Mouse (Mus musculus) limb, embryonic 13.5 days (tissue): ENCODE measurements around the gene Rfx2. TPM values are rescaled to one million over a fixed set of nuclear protein-coding genes. Genes with fewer than 3 reads are reported as not detected.
A peak's percentile ranks its signal among the peaks of the same experiment; 100 is the strongest.

ENCODE experiments used
- ATAC-seq: fragments of 200-750 bp; cut with Nextera tagmentation; 2 replicates; pipeline ENCODE4 v1.8.0; 2017; ENCODE audit warnings: low read depth, moderate number of reproducible peaks, moderate TSS enrichment; ENCODE audit not compliant: low FRiP score
- H3K27ac ChIP-seq: fragments of 300-500 bp; sonication (generic); 2 replicates; pipeline ENCODE4 v1.5.1; 2015; ENCODE audit warnings: inconsistent platforms, mild to moderate bottlenecking, moderate library complexity
- H3K27me3 ChIP-seq: fragments of 300-500 bp; sonication (generic); 2 replicates; pipeline ENCODE4 v1.6.1; 2015; ENCODE audit warnings: mild to moderate bottlenecking, inconsistent platforms
- H3K36me3 ChIP-seq: fragments of 300-500 bp; sonication (generic); 2 replicates; pipeline ENCODE4 v1.6.1; 2015; ENCODE audit warnings: inconsistent platforms, mild to moderate bottlenecking, moderate library complexity
- H3K4me1 ChIP-seq: fragments of 300-500 bp; sonication (generic); 2 replicates; pipeline ENCODE4 v1.6.1; 2015; ENCODE audit warnings: inconsistent platforms
- H3K4me2 ChIP-seq: fragments of 300-500 bp; sonication (generic); replicated peaks from 2 replicates; pipeline ENCODE4 v1.6.1; 2015; ENCODE audit warnings: inconsistent platforms, mild to moderate bottlenecking, moderate library complexity
- H3K4me3 ChIP-seq: fragments of 300-500 bp; sonication (generic); 2 replicates; pipeline ENCODE4 v1.5.1; 2015; ENCODE audit warnings: moderate library complexity, mild to moderate bottlenecking, inconsistent platforms
- H3K9ac ChIP-seq: fragments of 300-500 bp; sonication (generic); 2 replicates; pipeline ENCODE4 v1.6.1; 2015; ENCODE audit warnings: mild to moderate bottlenecking, inconsistent platforms
- H3K9me3 ChIP-seq: fragments of 300-500 bp; sonication (generic); 2 replicates; pipeline ENCODE4 v1.6.1; 2016; ENCODE audit warnings: inconsistent platforms
- WGBS: fragments of 180-500 bp; shearing (Covaris S2); methylation state at CpG from one replicate; pipeline ENCODE4 v1.1.7; 2015; 5-methylcytosine and 5-hydroxymethylcytosine counted together
- polyA plus RNA-seq: library from polyadenylated mRNA; unstranded; fragments of >200 nt; fragmentation: Nextera tagmentation; extraction: Ambion mirVana; gene quantifications from 2 replicates; pipeline ENCODE4 v1.2.1, GENCODE M21; 2015

Rfx2 gene
- polyA plus RNA-seq, 1 experiment from 2014 or later = 4.5 TPM

DNA sequence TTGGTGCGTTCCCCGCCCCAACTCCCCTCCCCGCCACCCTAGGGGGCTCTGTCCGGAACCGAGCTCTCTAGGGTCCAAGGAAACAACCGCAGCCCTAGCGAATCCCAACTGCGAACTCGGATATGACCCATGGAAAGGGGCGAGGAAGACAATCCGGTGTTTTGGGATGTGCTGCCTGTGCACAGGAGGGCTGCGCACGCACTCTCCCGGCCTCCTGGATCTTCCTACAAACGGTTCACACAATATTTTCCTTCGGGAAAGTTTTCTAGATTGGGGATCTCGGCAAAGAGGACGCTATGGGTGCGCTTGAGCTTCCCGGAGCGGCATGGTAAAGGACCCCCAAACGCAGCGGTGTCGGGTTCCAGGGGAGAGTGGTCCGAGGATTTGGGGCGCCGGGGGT, 1.0 kb downstream of the Rfx2 start:
- Histone ChIP-seq H3K36me3 (no peaks in the 10 kb centered on the region), H3K4me2 (peak overlapping the region; percentile 86), H3K27me3 (peaks cover 33% of the 10 kb centered on the region), H3K9me3 (no peaks in the 10 kb centered on the region), H3K4me1 (peaks cover 16% of the 10 kb centered on the region), H3K27ac (no peak overlapping the region), H3K9ac (peak overlapping the region; percentile 63), H3K4me3 (peak overlapping the region; percentile 65)
- under 1% methylated on average over 27 of the region's 27 CpGs for WGBS
- ATAC-seq = no peak

DNA sequence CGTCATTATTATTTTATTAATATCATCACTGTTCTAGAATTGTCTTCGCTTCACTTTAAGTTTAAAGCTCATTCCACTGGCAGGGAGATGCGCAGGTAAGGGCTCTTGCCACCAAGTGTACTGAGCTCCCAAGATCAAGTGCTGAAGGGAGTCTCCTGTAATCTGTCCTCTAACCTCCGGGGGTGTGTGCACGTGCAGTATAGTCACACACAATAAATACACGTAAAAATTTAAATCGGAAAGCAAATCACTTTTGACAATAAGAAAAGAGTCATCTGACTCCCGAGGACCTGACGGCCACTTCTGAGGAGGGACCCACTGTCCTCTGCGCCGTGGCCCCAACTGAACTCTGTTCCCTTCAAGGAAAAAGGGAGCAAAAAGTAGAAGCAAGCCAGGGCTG, 1.6 kb downstream of the Rfx2 start:
- H3K9me3 ChIP-seq = no peaks in the 10 kb centered on the region
- peak overlapping the region; percentile 86 for H3K4me2 ChIP-seq
- no peaks in the 10 kb centered on the region for H3K36me3 ChIP-seq
- H3K27ac ChIP-seq = no peak overlapping the region
- ATAC-seq = no peak
- peak overlapping the region; percentile 65 for H3K4me3 ChIP-seq
- H3K27me3 ChIP-seq = peaks cover 33% of the 10 kb centered on the region
- peaks cover 16% of the 10 kb centered on the region for H3K4me1 ChIP-seq
- peak overlapping the region; percentile 63; the same call in 1 of the 2 replicates for H3K9ac ChIP-seq
- WGBS = 25% methylated on average over 11 of the region's 11 CpGs

- peaks cover 16% of the 10 kb centered on the region for H3K4me1 ChIP-seq
- ATAC-seq = no peak
- no peak overlapping the region for H3K9ac ChIP-seq
- H3K27ac ChIP-seq = no peak overlapping the region
- no peak overlapping the region for H3K4me3 ChIP-seq
- no peak overlapping the region for H3K4me2 ChIP-seq
- no peaks in the 10 kb centered on the region for H3K9me3 ChIP-seq
- 89% methylated on average over 2 of the region's 2 CpGs for WGBS
- no peaks in the 10 kb centered on the region for H3K36me3 ChIP-seq
- H3K27me3 ChIP-seq = peaks cover 27% of the 10 kb centered on the region
Observed at GRCm38 (mm10) chr17:56826718-56827117, 4.1 kb downstream of the Rfx2 start.

DNA sequence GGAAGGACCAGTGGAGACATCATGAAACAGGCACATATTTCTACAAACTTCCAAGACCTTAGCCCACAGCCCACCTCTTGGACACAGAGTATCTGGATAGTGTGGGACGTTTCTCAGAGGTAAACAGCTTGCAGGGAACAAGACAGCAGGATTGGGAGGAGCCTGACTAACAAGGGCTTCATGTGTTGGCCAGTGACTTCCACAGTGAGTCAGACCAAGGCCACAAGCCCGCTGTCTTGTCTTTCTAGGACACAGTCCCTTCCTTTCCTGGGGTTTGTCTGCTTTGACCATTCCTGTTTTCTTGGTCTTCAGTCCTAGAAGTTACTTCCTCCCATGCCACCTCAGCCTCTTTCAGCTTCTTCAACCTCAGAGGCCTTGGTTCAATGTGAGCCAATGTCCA, 7.5 kb downstream of the Rfx2 start:
- Histone ChIP-seq H3K4me3 (no peak overlapping the region), H3K27ac (no peak overlapping the region), H3K9ac (no peak overlapping the region), H3K9me3 (no peaks in the 10 kb centered on the region), H3K36me3 (no peaks in the 10 kb centered on the region), H3K4me2 (no peak overlapping the region), H3K27me3 (peaks cover 8% of the 10 kb centered on the region), H3K4me1 (no peaks in the 10 kb centered on the region)
- 62% methylated on average over 2 of the region's 2 CpGs for WGBS
- no peak for ATAC-seq

- WGBS = 77% methylated on average over 2 of the region's 2 CpGs
- Histone ChIP-seq H3K9me3 (no peaks in the 10 kb centered on the region), H3K27me3 (no peaks in the 10 kb centered on the region)
Observed at GRCm38 (mm10) chr17:56822380-56822779, 8.4 kb downstream of the Rfx2 start.

GRCm38 (mm10) chr17:56819694-56820111, 11.1 kb downstream of the Rfx2 start:
- Histone ChIP-seq H3K36me3 (no peaks in the 10 kb centered on the region), H3K4me3 (no peak overlapping the region), H3K27me3 (no peaks in the 10 kb centered on the region), H3K9me3 (no peaks in the 10 kb centered on the region), H3K27ac (no peak overlapping the region), H3K4me2 (no peak overlapping the region), H3K9ac (no peak overlapping the region), H3K4me1 (no peaks in the 10 kb centered on the region)
- 75% methylated on average over 8 of the region's 8 CpGs for WGBS
- no peak for ATAC-seq

More at GRCm38 (mm10) chr17:56822380-56822779, 8.4 kb downstream of the Rfx2 start:
- Histone ChIP-seq H3K4me3 (no peak overlapping the region), H3K4me1 (no peaks in the 10 kb centered on the region), H3K36me3 (no peaks in the 10 kb centered on the region), H3K27ac (no peak overlapping the region), H3K4me2 (no peak overlapping the region), H3K9ac (no peak overlapping the region)
- no peak for ATAC-seq

DNA sequence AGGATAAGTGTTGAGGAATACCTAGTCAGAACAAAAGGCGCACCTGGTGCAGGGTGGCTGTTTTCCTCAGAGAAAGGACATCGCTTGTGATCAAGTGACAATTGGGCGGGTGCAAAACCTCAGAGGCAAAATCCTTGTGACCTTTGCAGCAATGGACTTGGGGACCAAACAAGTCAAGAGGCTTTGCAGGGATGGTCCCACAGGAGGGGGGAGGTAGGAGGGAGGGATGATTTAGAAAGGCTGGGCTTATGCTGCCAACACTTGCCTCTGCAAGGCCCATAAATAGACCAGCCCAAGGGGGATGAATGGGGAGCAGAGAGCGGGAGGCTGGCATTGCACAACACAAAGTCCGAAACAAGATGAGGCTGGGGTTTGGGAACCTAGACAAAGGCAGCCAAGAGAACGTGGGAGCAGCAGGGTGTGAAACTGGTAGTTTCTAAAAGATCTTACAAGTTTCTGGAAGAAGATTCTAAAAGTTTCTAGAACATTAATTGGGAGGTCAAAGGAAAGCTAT, 11.7 kb downstream of the Rfx2 start:
- ATAC-seq = no peak
- H3K27me3 ChIP-seq = no peaks in the 10 kb centered on the region
- H3K27ac ChIP-seq = no peak overlapping the region
- H3K9ac ChIP-seq = no peak overlapping the region
- H3K36me3 ChIP-seq = no peaks in the 10 kb centered on the region
- 0 out of 2 replicates have a peak, but pooled peaks cover 3% of the 10 kb centered on the region for H3K4me1 ChIP-seq
- WGBS = 73% methylated on average over 6 of the region's 6 CpGs
- H3K4me2 ChIP-seq = no peak overlapping the region
- H3K9me3 ChIP-seq = no peaks in the 10 kb centered on the region
- no peak overlapping the region for H3K4me3 ChIP-seq

- no peaks in the 10 kb centered on the region for H3K36me3 ChIP-seq
- 26% methylated on average over 11 of the region's 11 CpGs for WGBS
- H3K4me1 ChIP-seq = 0 out of 2 replicates have a peak, but pooled peaks cover 4% of the 10 kb centered on the region
- H3K9me3 ChIP-seq = no peaks in the 10 kb centered on the region
- peak overlapping the region; percentile 11; the same call in 1 of the 2 replicates for H3K4me2 ChIP-seq
- 0 out of 2 replicates have a peak, but pooled peaks cover 4% of the 10 kb centered on the region for H3K27me3 ChIP-seq
- no peak overlapping the region for H3K27ac ChIP-seq
- no peak overlapping the region for H3K4me3 ChIP-seq
- H3K9ac ChIP-seq = no peak overlapping the region
- ATAC-seq = no peak; the same call in 1 of the 2 replicates
Observed at GRCm38 (mm10) chr17:56818067-56818636, 12.7 kb downstream of the Rfx2 start.

DNA sequence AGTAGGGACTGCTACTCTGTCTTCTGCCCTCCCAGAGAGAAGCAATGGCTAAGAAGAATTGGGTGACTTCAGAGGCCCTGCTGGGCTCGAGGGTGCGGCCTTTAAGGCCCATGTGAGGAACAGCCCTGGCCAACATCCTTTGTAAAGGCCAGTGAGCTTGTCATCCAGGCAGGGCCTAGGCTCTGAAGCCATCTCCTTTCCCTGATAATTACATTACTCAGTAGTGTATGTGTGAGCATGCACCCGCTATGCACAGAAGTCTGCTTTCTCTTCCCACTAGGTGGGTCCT, 15.8 kb downstream of the Rfx2 start:
- H3K9ac ChIP-seq = no peak overlapping the region
- H3K4me1 ChIP-seq = peaks cover 14% of the 10 kb centered on the region
- no peak overlapping the region for H3K27ac ChIP-seq
- 85% methylated on average over 3 of the region's 3 CpGs for WGBS
- no peaks in the 10 kb centered on the region for H3K9me3 ChIP-seq
- H3K36me3 ChIP-seq = no peaks in the 10 kb centered on the region
- 0 out of 2 replicates have a peak, but pooled peaks cover 4% of the 10 kb centered on the region for H3K27me3 ChIP-seq
- ATAC-seq = no peak
- no peak overlapping the region for H3K4me3 ChIP-seq
- H3K4me2 ChIP-seq = no peak overlapping the region

DNA sequence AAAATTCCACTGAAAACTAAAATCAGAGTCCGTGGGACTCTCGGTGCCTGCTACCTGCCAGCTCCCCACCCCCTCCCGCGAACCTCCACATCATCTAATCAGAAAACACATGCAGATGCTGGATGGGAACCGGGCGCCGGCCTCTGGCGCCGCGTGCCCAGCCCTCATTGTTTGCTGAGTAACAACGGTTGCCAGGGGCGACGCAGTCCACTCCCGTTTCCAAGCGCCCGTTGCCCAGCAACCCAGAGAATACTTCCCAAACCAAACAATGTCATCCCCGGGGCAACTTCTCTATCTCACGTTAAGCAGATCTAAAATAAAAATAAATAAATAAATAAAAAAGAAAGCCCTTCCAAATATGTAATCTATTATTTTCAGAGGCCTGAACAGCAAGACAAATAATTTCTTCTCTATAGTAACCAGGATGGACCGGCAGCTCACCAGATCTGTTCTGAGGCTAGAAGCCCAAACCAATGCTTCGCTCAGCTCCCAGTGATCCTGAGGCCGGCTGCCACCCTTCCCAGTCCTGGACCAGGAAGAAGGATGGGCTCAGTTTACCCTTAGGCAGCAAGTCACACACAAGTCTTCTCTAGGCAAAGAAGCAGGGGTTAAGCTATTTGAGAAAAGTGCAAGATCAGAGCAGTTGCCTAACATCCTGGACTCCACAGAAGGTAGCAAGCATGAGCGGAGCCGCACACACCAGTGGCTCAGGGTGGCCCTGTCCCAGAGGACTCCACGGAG, 16.3 kb downstream of the Rfx2 start:
- no peak overlapping the region for H3K4me3 ChIP-seq
- no peak overlapping the region for H3K9ac ChIP-seq
- 17% methylated on average over 24 of the region's 24 CpGs for WGBS
- no peak overlapping the region for H3K4me2 ChIP-seq
- H3K27me3 ChIP-seq = 0 out of 2 replicates have a peak, but pooled peaks cover 4% of the 10 kb centered on the region
- H3K27ac ChIP-seq = no peak overlapping the region
- ATAC-seq = peak; percentile 48
- H3K36me3 ChIP-seq = no peaks in the 10 kb centered on the region
- H3K9me3 ChIP-seq = no peaks in the 10 kb centered on the region
- peaks cover 17% of the 10 kb centered on the region for H3K4me1 ChIP-seq

DNA sequence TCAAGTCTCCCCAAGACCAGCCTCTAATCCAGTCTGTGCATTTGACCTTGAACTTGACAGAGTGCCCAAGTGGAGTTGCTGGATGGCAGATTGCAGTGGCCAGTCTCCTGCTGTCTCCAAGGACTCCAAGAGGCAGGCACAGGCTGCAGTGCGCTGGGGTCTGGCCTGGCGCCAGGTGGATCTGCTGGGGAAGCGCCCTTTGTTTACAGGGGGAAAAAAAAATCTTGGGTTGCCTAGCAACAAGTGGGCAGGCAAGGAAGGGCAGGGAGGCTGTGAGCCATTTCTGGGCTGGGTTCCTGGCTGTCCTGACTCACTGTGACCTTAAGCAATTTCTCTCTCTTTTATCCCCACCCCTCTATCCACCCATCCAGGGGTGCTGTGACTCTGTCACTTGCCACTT, 20.6 kb downstream of the Rfx2 start:
- Histone ChIP-seq H3K4me1 (peaks cover 17% of the 10 kb centered on the region), H3K9ac (peak overlapping the region; percentile 35), H3K36me3 (no peaks in the 10 kb centered on the region), H3K27ac (no peak overlapping the region), H3K27me3 (peaks cover 8% of the 10 kb centered on the region; the same call in 1 of the 2 replicates), H3K4me3 (no peak overlapping the region), H3K9me3 (no peaks in the 10 kb centered on the region), H3K4me2 (no peak overlapping the region)
- WGBS = 8% methylated on average over 3 of the region's 3 CpGs
- ATAC-seq = peak; percentile 39; the same call in 1 of the 2 replicates

DNA sequence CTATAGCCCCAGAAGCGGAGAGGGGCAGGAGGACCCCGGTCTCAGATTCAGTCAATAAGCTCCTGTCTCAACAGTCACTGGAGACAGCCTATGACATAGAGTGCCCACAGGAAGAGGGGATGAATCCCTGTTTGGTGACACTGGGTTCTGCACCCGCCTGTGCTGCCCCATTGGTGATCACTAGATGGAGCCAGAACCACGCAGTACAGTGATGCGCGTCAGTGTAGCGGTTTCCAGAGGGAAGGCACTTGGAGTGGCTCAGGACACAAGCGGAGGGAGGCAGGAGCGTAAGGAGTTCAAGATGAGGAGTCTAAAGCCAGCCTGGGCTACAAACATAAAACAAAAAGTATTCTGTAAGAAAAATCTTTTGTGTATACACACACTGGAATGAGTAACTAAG, 22.3 kb downstream of the Rfx2 start:
- 8% methylated on average over 9 of the region's 9 CpGs for WGBS
- no peak overlapping the region for H3K27ac ChIP-seq
- H3K9me3 ChIP-seq = no peaks in the 10 kb centered on the region
- peaks cover 4% of the 10 kb centered on the region; the same call in 1 of the 2 replicates for H3K27me3 ChIP-seq
- no peak overlapping the region for H3K4me3 ChIP-seq
- H3K36me3 ChIP-seq = no peaks in the 10 kb centered on the region
- peaks cover 12% of the 10 kb centered on the region for H3K4me1 ChIP-seq
- no peak overlapping the region for H3K9ac ChIP-seq
- ATAC-seq = peak; percentile 86
- no peak overlapping the region for H3K4me2 ChIP-seq
